Mouse (Mus musculus): ENCODE results near the gene Olfr1102.

The Olfr1102 gene

GRCm38 (mm10) chr2:86998098-86998497, at the start of gene Olfr1102:
Gene Olfr1102, plus strand, starts transcription at chr2:86998398.
- no peak for DNase-seq (ENCODE audit: inconsistent age in 2 of 2, low spot score in 1 of 2)

- no peak for DNase-seq (ENCODE audit: inconsistent age in 2 of 2, low spot score in 1 of 2)
Measured at GRCm38 (mm10) chr2:86960593-86960992, 37.6 kb upstream of the Olfr1102 start, which contains the start of gene Olfr1099. Gene Olfr1099, minus strand, starts transcription at chr2:86960693.

GRCm38 (mm10) chr2:86979854-86980253, 18.3 kb upstream of the Olfr1102 start, which contains the start of gene Olfr1100:
Gene Olfr1100, minus strand, starts transcription at chr2:86979954.
- no peak for DNase-seq (ENCODE audit: inconsistent age in 2 of 2, low spot score in 1 of 2)

- DNase-seq (ENCODE audit: inconsistent age in 2 of 2, low spot score in 1 of 2), result no peak
Measured at GRCm38 (mm10) chr2:86991121-86991520, 7.1 kb upstream of the Olfr1102 start, which contains the start of gene Olfr1101. Gene Olfr1101, minus strand, starts transcription at chr2:86991221.

- DNase-seq (ENCODE audit: inconsistent age in 2 of 2, low spot score in 1 of 2), result no peak
Measured at GRCm38 (mm10) chr2:87026980-87027379, 28.8 kb downstream of the Olfr1102 start, which contains the start of gene Olfr1104. Gene Olfr1104, minus strand, starts transcription at chr2:87027080.

- no peak for DNase-seq (ENCODE audit: inconsistent age in 2 of 2, low spot score in 1 of 2)
Measured at GRCm38 (mm10) chr2:87036431-87036830, 38.2 kb downstream of the Olfr1102 start, which contains the start of gene Olfr1105. Gene Olfr1105, minus strand, starts transcription at chr2:87036531.

GRCm38 (mm10) chr2:87052173-87052572, 54.0 kb downstream of the Olfr1102 start, which contains the start of gene Olfr1106:
Gene Olfr1106, minus strand, starts transcription at chr2:87052273.
- no peak for DNase-seq (ENCODE audit: inconsistent age in 2 of 2, low spot score in 1 of 2)

Data from adrenal gland, adult (tissue).